Mouse (Mus musculus) liver, embryonic 14.5 days (tissue): ENCODE data around the gene Kcnk2.

Experiments
- CTCF ChIP-seq: IDR thresholded peaks from 2 replicates; pipeline ENCODE4 v1.5.1; 2016; ENCODE audit warnings: antibody characterized with exemption, low read depth, control low read depth
- EP300 ChIP-seq: IDR thresholded peaks from 2 replicates; pipeline ENCODE4 v1.6.1; 2016; ENCODE audit warnings: antibody characterized with exemption, low read depth

- TF ChIP-seq CTCF = no peak
- no peak for TF ChIP-seq EP300
Observed at GRCm38 (mm10) chr1:189403139-189403538, 1.1 kb upstream of the Kcnk2 start.
